Mouse (Mus musculus): ENCODE measurements around the gene Gstm3.

- no peak for TF ChIP-seq CTCF (IDR thresholded peaks at IDR 0.05; ENCODE audit: extremely low read depth, insufficient read depth, low read length)
- TF ChIP-seq POLR2A (IDR thresholded peaks at IDR 0.05; ENCODE audit: extremely low read depth, insufficient read depth, low read length): no peak
Observed at GRCm38 (mm10) chr3:107916674-107917073, 52.4 kb downstream of the Gstm3 start.

Data from cortical plate, adult 2 months (tissue).